Mouse (Mus musculus) layer of hippocampus, postnatal 25 days (tissue): Measurements from ENCODE around the gene Espl1. TPM values are rescaled to one million over a fixed set of nuclear protein-coding genes. Genes with fewer than 3 reads are reported as not detected.
A peak's percentile ranks its signal among the peaks of the same experiment; 100 is the strongest.

Source experiments
- DNase-seq, 2 experiments: peaks; one replicate each; pipeline ENCODE4 v3.0.0; 2022; ENCODE audit warnings: mixed read lengths in 2 of 2, low spot score in 1 of 2; ENCODE audit errors: extremely low spot score in 1 of 2
- total RNA-seq, 2 experiments: library from RNA; stranded (reverse); gene quantifications; 2 replicates each; pipeline ENCODE4 v1.2.3; 2021

Gene Espl1
- 1 to 10 TPM; 2.9 to 3.5 TPM for total RNA-seq

DNA sequence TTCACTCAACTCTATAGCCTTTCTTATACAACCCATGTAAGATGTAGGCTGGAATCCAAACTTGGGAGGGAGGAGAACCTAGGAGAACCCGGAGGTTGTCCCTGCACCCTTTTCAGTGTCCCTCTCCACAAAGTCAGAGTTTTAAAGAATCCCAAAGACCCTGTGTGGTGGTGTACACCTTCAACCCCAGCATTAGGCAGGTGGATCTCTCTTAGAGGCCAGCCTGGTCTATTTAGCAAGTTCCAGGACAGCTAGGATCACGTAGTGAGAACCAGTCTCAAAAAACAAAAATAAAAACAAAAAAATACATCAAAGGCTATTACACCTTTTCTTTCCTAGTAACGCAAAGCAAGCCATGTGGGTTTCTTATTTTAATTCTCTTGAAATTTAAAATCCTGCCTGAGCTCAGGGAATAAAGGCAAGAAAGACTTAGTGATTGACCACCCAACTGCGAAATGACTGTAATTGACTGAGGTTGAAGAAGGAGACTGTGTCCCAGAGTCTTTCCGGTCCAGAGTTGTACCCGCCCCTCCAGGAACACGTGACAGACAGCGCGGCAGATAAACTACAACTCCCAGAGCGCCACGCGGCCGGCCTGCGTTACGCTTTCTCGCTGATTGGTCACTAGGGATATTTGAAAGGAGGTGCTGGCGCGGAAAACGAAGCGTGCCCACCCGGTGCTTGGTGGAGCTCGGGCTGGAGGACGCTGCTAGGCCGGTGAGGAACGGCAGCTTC, at the start of gene Espl1:
TSS of gene Espl1 (plus strand) at position 634 of the 735 bp plus-strand sequence.
- peak; percentile 73 to 88 for DNase-seq

DNA sequence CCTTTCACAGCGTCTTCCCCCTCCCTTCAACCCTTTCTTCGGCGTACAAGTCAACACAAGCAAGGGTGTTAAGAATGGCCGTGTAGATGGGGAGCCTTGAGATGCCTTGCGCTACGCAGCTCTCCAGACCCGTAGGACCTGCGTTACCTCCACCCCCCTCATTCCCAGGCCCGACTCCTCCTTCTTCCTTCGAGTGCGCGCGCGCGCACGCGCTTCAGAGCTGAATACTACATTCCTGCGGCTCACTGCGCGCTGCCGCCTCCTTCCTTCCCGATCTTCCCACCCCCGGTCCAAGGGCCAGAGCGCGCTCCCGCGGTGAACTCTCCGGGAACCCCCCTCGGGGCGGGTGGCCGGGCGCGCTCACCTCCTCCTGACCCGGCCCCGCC, 49.2 kb upstream of the Espl1 start:
- DNase-seq = peak; percentile 70 to 77

DNA sequence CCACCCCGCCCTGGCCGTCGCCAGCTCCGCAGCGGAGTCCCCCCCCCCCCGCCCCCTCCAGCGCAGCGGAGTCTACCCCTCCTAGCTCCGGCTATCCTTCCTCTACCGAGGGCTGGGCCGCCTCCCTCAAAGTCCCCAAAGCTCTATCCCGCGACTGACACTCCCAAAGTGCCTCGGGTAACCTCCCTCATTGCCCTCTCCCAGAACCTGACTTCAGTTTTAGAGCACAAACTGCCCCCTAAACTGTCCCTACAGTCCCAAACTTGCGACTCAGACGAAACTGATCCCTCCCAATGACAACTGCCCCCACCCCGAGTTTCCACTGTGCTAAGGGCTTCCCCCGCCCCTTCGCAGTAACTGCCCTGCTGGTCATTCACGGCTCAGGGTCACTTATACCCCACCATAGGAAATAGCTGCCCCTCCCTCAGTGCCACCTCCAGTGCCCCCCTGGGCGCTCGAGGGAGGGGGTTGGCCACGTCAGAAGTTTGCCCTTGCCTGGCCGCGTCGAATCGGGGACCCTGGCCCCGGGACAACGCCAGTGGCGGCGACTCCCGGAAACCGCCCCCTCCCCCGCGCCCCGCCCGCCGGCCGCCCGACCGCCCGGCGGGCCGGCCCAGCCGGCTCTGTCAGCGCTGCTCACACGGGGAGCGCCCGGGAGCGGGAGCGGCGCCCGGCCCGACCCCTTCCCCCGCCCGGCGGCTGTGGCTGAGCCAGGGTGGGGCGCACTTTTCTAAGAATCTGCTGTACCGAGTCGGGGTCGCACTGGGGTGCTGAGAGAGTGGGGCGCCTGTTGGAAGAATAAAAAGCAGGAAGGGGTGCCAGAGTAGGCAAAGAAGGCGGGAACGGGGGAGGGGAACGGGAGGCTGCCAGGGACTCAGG, 48.6 kb upstream of the Espl1 start:
- DNase-seq = peak; percentile 33 to 44

DNA sequence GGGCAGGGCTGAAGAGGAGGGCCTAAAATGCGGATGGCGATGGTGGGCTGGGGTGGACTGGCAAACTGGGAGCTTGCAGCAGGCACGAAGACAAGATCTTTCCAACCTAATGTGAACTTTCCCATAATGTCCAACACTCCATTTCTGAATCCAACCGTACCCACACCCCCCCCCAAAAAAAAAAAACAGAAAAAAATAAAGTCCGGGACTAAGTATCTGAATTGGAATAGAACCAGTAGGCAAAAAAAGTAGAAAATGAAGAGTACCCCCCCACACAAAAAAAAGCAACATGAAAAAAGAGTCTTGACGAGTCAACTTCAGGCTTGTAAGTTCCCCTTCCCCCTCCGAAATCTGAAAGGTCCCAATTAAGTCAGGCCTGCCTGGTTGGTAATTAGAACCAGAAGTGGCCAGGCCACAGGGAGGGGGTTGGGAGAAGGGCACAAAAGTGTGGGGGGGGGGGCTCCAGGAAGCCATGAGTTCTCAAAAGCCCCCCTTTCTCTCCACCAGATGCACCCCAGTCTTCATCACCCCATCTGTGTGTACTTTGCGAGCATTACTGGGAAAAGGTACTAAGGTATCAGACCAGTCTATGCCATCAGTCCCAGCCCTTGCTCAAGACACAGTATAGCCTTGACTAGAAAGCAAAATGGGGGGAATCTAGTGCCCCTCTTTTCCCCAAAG, 47.8 kb upstream of the Espl1 start:
- DNase-seq = no peak

DNA sequence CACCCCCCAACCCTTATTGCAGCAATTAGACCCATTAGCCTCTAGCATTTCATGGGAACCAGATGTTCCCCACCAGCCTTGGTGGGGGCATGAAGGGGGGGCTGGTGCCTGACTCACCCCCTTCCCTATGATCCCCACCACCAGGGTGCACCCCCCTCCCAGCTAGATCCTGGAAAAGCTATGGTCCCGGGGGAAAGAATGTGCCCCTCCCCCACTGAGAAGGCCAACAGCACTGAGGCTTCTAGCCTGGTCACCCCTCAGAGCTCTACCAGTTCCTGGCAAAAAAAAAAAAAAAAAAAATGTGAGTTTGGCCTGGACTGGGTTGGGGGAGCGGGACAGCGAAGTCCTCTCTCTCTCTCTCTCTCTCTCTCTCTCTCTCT, 47.3 kb upstream of the Espl1 start:
- DNase-seq = no peak

DNA sequence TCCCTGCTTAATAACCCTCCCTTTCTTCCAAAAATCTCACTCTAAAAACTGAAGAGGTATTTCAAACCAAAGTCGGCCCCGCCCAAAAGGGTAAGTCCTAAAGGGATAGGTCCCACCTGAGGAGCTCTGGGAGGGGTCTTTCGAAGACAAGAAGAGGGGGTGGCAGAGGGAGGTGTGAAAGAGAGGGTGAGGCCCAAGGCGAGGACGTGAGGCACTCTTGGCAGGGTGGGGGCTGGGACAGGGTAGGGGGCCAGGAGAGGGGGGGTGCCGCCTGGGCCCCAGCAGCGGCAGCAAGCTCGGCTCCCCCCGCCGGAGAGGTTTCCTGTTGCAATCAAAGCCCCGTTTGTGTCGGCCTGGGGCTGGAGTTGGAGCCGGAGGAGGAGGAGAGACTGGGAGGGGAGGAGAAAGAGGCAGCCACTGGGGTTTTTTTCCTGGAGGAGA, 46.8 kb upstream of the Espl1 start:
- no peak for DNase-seq

DNA sequence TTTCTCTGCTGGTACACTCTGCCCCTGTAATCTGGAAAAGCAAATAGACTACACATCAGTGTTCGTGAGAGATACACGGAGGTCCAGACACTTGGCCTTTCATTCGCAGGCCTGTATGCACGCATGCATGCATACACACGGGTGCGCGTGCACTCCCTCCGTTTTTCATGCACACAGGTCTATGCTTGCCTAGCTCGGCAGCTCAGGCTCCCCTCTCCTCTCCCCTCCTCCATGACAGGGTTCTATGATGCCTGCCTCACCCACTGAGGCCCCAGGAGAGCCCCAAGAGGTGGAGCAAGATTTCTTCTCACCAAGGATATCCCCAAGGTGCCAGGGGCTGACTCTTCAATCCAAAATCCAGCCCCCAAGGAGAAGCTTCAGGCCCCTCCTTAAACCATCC, 46.1 kb upstream of the Espl1 start:
- no peak for DNase-seq

DNA sequence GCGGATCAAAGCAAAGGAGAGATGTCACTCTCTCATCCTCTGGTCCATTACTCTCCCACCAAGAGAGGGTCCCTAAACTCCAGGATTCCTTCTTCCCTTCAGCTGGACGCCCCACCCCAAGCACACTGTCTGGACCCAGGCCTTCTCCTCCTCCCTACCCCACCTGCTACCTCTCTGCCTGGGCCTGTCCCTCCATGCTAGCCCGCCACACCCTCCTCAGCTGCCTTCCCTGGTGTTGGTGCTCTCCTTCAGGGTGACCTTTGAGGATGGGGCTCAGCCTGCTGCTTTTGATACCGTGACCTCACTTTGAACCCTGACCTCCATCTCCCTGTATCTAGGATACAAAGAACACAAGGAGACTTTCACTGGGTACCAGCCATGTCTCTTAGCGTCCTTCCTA, 45.5 kb upstream of the Espl1 start:
- DNase-seq = no peak

DNA sequence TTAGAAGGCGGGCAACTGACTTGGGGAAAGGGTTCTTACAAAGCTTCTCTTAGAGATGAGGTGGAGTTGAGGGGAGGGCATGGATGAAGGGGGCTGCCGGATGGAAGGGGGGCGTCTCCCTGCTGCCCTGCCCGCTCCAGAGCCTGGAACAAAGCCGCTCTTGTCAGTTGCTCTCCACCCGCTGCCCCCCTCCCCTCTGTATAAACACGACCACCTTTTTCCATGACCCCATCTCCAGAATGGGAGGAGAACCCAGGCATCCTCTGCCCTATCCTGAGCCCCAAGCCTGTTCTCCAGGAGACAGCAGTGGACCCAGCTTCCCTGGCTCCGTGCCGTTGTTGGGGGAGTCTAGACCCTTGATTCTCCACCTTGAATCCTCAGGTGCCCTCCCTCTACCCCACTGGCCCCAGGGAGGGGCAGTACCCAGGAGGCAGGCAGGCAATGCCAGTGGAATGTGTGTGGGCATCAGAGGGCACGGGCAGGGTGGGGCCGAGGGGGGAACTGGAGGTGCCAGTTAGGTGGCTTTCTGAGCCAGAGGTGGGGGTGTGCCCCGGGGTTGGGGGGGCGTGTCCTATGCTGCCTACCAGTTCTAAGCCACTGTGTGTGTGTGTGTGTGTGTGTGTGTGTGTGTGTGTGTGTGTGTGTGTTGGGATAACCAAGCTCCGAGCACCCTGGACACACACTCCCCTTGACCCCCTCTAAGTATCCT, 40.4 kb upstream of the Espl1 start:
- no peak for DNase-seq

DNA sequence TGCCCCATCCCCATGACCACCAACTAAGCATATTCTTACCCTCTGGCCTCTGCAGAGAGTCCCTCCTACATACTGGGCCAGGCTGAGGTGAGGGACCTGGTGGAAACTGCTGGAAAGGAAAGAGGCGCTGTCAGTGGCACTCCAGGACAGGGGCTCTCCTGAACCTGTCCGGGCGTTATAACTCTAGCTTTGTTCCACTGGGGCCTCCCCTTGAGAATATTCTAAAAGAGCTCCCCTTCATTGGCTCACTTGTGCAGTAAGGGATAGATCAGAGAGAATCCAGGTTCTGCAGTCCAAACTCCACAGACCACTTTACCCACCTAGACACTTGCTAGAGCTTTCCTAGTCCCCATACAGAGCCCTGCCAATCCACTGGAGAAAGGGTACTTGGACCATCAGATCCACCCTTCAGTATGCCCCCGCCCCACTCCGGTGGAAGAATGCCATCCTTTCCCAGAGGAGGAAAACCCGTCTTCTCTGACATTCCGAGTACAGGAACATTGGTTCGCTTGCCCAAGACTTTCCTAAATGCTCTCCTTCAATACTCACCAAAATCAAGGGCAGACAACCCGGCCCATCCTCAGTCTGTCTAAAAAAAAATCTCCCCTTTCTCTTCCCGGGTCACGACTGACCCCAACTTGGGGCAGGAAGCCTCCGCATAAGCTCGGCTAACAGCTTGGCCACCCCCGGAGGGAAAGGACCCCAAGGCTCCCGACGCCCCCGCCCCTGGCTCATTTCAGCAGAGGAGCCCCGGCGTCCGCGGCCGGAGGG, 39.5 kb upstream of the Espl1 start:
- DNase-seq = no peak

DNA sequence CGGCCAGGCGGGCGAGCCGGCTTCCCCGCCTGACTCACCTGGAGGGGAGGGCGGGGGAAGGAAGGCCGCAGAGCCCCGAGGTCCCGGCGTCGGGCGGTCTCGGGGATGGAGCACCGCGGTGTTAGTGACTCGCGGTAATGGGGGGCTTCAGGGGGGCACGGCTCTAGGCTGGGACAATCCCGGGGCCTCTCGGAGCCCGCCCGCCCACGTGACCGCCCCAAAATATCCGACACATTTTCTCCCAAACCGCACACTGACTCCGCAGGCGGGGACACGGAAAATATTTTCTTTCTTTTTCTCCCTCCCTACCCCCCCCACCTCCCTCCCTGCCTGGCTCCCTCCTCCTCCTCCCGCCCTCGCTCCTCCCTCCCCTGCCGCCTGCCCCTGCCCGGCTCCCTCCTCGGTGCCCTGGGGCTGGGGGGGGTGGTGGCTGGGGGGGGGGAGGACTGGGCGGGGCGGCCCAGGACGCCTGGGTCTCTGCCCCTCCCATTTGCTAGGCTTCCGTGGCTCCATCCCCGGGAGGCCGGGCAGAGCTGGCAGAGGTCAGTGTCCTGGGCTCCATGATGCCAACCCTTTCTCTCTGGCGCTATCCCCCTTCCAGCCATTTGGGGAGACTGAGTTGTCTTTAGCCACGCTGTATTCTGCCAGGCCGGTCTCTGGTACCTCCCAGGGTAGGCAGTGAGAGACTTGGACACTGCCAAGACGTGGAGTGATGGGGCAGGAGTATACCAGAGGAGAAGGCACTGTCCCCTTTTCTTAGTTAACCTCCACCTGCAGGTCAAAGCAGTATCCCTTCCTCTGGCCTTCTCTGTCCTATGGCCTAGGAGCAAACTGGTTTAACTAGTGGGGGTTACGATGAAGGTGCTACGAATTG, 38.6 kb upstream of the Espl1 start, which contains the start of gene Rarg:
TSS of gene Rarg (minus strand) at position 316 of the 874 bp plus-strand sequence.
- DNase-seq = no peak

DNA sequence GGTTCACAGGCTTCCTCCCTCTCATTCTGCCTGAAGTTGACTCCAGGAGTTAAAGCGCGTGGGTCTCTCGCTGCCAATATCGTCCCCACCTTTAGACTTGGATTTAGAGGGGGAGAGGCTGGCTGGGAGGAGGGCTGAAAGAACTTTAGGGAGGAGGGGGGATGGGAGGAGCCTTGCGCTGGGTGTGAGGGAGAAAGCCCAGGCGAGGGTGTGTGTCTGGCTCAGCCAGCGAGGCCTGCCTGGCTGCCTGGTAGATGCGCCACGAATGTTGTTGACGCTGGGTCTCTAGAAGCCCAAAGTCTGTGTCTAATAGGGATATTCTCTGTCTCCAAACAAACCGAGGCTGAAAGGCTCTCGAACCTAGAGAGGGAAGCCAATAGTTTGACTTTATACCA, 38.0 kb upstream of the Espl1 start:
- DNase-seq = no peak

DNA sequence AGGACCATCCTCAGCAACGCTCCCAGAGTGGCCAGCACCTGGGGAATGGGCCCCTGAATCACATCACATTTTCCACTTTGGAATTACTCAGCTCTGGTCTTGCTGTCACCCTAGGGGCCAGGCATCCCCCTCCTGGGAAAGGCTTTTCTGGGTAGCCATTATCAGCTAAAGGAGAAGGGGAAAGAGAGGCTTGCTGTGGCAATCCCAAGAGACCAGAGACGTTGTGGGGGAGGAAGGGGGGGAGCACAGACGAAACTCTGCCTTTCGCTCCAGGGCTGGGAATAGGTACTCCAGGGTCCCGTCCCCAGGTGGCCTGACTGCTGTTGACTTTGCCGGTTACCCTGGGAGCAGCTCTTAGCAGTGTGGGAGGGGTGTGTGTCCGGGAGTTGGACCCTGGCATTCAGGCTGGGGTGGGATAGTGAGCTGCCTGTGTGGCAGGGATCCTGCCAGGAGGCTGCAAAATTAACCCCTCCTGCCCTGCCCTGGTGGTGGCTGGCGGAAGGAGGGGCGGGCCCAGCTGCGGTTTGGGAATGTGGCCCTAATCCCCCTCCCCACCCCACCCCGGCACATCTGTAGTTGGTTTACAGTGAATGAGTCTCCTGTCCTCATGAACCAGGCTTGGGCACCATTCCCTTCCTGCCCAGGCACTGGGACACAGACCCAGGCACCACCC, 37.3 kb upstream of the Espl1 start:
- DNase-seq = no peak

DNA sequence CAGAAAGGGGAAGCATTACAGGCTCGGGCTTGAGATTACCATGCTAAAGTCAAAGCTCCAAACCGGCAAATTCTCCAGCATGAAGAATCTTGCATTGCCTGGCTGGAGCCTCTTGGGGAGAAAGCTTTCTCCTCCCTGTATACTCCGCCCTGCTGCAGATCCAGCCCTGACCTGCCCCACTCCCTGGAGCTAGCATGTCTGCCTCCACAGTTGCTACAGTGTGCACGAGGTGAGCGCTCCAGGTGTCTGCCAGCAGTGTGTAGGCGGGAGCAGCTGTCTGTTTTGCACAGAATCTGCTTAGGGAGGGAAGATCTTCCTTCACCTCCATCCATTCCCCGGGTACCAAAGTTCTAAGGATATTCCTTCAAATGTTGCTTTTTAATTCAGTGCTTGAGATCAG, 33.5 kb upstream of the Espl1 start:
- DNase-seq = no peak

DNA sequence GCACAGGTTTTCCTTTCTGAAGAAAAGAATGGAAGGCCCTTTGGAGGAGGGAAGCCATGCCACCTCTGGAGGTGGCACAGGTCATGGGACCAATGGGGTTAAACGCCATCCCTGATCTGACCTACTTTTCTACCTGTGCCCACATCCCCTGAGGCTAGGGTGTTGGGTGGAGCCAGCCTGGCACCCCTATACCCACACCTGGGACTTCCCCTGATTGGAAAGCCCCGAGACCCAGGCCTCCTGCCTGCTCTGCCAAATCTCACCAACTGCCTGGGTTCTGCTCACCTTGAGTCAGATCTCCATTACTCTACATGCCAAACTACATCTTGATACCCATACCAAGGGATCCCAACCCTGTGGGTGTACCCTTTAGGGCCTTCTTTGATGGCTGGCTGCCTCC, 33.0 kb upstream of the Espl1 start:
- no peak for DNase-seq

DNA sequence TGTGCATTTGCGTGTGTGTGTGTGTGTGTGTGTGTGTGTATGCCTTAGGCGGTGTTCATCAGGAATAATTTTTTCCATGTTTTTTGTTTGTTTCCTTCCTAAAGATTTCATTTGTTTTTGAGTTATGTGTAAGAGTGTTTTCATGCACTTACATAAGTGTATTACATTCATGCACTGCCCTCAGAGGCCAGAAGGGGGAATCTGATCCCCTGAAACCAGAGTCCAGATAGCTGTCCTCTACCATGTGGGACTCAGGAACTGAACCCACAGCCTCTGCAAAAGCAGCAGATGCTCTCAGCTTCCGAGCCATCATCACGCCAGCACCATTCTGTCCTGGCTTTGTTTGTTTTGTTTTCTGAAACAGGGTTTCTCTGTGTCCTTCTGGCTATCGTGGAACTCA, 30.5 kb upstream of the Espl1 start:
- DNase-seq = no peak

DNA sequence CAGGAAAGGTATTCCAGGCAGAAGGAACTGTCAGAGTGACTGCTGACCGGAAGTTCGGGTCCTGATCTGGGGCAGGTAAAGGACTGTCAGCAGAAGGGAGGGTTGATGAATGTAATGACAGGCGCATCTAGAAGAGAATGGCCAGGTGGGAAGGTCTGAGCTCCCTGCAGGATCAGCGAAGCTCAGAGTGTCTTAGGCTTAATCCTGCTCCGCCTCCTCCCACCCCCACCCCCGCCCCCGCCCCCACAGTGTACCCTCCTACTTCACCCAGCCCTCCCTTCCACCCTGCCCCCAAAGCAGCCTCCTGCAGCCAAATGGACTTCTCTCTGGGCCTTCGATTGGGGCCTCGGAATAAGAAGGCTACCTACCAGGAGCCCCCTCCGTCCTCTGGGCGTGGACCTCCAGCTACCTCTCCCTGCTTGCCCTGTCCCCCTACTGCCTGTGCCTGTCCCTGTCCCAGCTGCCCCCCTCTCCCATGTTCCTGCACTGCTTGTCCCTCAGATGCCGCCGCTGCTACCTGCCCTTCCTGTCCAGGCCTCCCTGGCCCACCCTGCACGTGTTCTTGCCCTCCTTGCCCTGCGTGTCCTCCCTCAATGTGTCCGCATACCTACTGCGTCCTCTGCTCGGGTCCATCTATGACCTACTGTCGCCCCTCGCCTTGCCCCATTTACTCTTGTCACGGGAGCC, 25.6 kb upstream of the Espl1 start, which contains the start of gene Gm9918:
TSS of gene Gm9918 (plus strand) at position 290 of the 687 bp plus-strand sequence.
- DNase-seq = no peak

DNA sequence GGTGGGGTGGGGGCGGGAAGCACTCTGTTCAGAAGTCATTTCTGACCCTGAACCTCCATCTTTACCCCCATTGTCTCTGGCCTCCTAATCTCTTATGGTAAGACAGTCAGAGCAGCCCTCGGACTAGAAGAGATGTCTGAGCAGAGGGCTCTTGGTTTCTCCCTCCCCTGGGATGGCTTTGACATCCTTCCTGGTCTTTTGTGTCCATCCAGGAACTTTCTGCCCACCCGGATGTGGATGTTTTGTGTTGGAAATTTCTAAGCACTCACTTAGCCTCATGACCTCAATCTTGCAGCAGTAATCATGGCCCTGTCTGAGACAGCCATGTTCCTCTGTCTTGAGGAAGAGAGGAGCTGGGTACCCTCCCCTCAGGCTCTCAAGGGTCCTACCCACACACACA, 24.6 kb upstream of the Espl1 start:
- no peak for DNase-seq
